Mouse (Mus musculus): ENCODE results near the gene Smlr1. TPM values are rescaled to one million over a fixed set of nuclear protein-coding genes. Genes with fewer than 3 reads are reported as not detected.

The Smlr1 gene
- 0.22 TPM in 1 of 2 replicates, not detected in the other for polyA plus RNA-seq (2012; rRNA removed)

GRCm38 (mm10) chr10:25535891-25536331, at the start of gene Smlr1:
Smlr1 (minus strand) TSS chr10:25536267.
- no peak for DNase-seq (ENCODE audit: low read depth)

GRCm38 (mm10) chr10:25584899-25585298, 48.8 kb upstream of the Smlr1 start:
- no peak for DNase-seq (ENCODE audit: low read depth)

GRCm38 (mm10) chr10:25580066-25580465, 44.0 kb upstream of the Smlr1 start:
- DNase-seq (ENCODE audit: low read depth) = no peak

GRCm38 (mm10) chr10:25571319-25572240, 35.5 kb upstream of the Smlr1 start:
- no peak for DNase-seq (ENCODE audit: low read depth)

GRCm38 (mm10) chr10:25552936-25553335, 16.9 kb upstream of the Smlr1 start:
- DNase-seq (ENCODE audit: low read depth) = no peak

- no peak for DNase-seq (ENCODE audit: low read depth)
Observed at GRCm38 (mm10) chr10:25541097-25541496, 5.0 kb upstream of the Smlr1 start.

GRCm38 (mm10) chr10:25539771-25540168, 3.7 kb upstream of the Smlr1 start:
- no peak for DNase-seq (ENCODE audit: low read depth)

GRCm38 (mm10) chr10:25539146-25539770, 3.2 kb upstream of the Smlr1 start:
- no peak for DNase-seq (ENCODE audit: low read depth)

GRCm38 (mm10) chr10:25538738-25539137, 2.7 kb upstream of the Smlr1 start:
- DNase-seq (ENCODE audit: low read depth) = no peak

- no peak for DNase-seq (ENCODE audit: low read depth)
Observed at GRCm38 (mm10) chr10:25536621-25537020, 554 bp upstream of the Smlr1 start.

GRCm38 (mm10) chr10:25534467-25534866, 1.6 kb downstream of the Smlr1 start:
- no peak for DNase-seq (ENCODE audit: low read depth)

GRCm38 (mm10) chr10:25533513-25534246, 2.4 kb downstream of the Smlr1 start:
- no peak for DNase-seq (ENCODE audit: low read depth)

- DNase-seq (ENCODE audit: low read depth) = no peak
Observed at GRCm38 (mm10) chr10:25533105-25533504, 3.0 kb downstream of the Smlr1 start.

GRCm38 (mm10) chr10:25531335-25531734, 4.7 kb downstream of the Smlr1 start:
- DNase-seq (ENCODE audit: low read depth) = no peak

GRCm38 (mm10) chr10:25527126-25527525, 8.9 kb downstream of the Smlr1 start:
- no peak for DNase-seq (ENCODE audit: low read depth)

- DNase-seq (ENCODE audit: low read depth) = no peak
Observed at GRCm38 (mm10) chr10:25526622-25527021, 9.4 kb downstream of the Smlr1 start.

- DNase-seq (ENCODE audit: low read depth) = no peak
Observed at GRCm38 (mm10) chr10:25526156-25526555, 9.9 kb downstream of the Smlr1 start.

GRCm38 (mm10) chr10:25523727-25524126, 12.3 kb downstream of the Smlr1 start:
- no peak for DNase-seq (ENCODE audit: low read depth)

GRCm38 (mm10) chr10:25520428-25520827, 15.6 kb downstream of the Smlr1 start:
- DNase-seq (ENCODE audit: low read depth) = no peak

- no peak for DNase-seq (ENCODE audit: low read depth)
Observed at GRCm38 (mm10) chr10:25519954-25520353, 16.1 kb downstream of the Smlr1 start.

- no peak for DNase-seq (ENCODE audit: low read depth)
Observed at GRCm38 (mm10) chr10:25513821-25514220, 22.2 kb downstream of the Smlr1 start.

GRCm38 (mm10) chr10:25503250-25503649, 32.8 kb downstream of the Smlr1 start:
- DNase-seq (ENCODE audit: low read depth) = no peak

Data from gonadal fat pad, adult 2 months (tissue).